Mouse (Mus musculus): ENCODE measurements around the gene Gm1113.

Gm1113 gene

DNA sequence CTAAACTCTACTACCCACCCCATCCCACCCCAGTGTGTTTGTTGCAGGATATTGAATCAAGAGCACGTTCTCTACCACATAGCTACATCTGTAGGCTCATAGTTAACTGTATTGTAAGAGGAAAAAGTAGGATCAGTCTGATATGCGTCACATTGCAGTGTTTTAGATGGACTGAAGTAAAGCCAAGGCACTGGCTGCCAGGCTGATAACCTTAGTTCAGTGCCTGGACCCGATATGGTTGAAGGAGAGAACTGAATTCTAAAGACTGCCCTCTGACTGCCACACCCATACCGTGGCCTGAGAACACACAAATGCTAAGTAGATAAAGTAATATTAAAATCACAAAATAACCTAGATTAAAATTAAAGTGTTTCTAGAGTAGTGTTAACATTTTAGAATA is 17.8 kb upstream of the Gm1113 start:
- in situ Hi-C loops (cut with MboI; ENCODE audit: low pct_unique_long_range_greater_than_20kb in 1 of 2, low sequenced_read_pairs in 2 of 2, unreplicated experiment in 1 of 2): no loop called here

DNA sequence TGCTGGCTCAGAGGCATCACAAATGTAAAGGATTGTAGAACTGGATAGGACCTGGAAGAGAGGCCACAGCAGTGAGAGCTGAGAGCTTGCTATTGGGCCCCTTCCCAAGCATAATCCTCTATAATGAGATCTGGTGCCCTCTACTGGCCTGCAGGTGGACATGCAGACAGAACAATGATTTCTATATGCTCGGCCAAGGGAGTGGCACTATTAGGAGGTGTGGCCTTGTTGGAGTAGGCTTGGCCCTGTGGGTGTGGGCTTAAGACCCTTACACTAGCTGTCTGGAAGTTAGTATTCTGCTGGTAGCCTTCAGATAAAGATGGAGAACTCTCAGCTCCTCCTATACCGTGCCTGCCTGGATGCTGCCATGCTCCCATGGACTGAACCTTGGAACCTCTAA is 17.0 kb upstream of the Gm1113 start:
- in situ Hi-C loops (cut with MboI; ENCODE audit: low pct_unique_long_range_greater_than_20kb in 1 of 2, low sequenced_read_pairs in 2 of 2, unreplicated experiment in 1 of 2): no loop called here

DNA sequence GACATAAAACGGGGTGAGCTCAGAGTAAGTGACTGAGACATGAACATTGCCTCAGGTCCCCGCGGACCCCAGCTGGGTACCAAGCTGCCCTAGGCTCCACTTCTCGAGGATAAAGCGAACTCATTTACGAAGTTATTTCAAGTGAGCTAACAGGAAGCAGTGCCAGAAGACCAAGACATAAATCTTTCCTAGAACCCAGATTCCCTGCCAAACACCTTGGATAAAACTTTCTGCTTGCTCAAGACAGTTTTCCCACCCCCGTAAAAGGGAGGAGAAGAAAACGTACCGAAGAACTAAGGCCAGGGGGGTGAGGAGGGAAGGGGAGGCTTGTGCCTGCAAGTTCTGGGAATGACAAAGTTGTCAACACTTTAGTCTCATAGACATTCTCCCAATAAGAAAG is 15.2 kb upstream of the Gm1113 start:
- in situ Hi-C loops (cut with MboI; ENCODE audit: low pct_unique_long_range_greater_than_20kb in 1 of 2, low sequenced_read_pairs in 2 of 2, unreplicated experiment in 1 of 2): loop anchor here in 1 of 2 experiments (5.0 kb wide), 1 partner anchor 251 kb away; no protein-coding TSS in a partner anchor

DNA sequence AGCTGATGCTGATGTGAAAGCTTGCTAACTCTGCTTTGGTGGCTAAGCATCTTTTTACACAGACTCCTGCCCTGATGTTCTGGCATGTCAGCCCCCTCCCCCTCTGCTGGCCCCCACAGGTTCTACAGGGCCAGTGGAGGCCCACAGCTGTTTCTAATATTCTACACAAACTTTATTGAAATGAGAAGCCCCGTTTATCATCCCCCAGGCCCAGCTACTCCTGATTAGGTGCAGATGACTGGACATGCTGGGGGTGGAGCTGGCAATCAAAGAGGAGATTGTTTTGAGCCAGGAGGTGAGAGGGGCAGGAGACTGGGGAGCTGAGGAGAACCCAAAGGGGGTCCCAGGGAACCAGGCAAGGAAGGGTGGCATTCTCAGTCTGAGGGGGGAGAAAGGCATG is 11.7 kb upstream of the Gm1113 start:
- in situ Hi-C loops (cut with MboI; ENCODE audit: low pct_unique_long_range_greater_than_20kb in 1 of 2, low sequenced_read_pairs in 2 of 2, unreplicated experiment in 1 of 2): loop anchor here in 1 of 2 experiments (5.0 kb wide), 1 partner anchor 247 kb away; no protein-coding TSS in a partner anchor

DNA sequence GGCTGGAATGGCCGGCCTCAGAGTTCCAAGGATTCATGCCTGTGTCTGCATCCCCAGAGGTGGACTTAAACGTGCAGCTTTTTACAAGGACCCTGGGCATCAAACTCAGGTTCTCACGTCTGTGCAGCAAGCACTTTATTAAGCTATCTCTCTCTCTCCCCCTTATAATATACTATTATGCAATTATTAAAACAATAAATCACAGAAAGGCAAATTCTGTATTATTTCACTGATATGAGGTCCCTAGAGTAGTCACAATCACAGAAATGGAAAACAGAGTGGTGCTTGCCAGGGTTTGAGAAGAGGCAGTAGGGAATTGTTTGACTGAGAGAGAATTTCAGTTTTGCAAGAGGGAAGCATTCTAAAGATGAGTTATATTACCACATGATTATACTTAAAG is 11.1 kb upstream of the Gm1113 start:
- in situ Hi-C loops (cut with MboI; ENCODE audit: low pct_unique_long_range_greater_than_20kb in 1 of 2, low sequenced_read_pairs in 2 of 2, unreplicated experiment in 1 of 2): no loop called here

DNA sequence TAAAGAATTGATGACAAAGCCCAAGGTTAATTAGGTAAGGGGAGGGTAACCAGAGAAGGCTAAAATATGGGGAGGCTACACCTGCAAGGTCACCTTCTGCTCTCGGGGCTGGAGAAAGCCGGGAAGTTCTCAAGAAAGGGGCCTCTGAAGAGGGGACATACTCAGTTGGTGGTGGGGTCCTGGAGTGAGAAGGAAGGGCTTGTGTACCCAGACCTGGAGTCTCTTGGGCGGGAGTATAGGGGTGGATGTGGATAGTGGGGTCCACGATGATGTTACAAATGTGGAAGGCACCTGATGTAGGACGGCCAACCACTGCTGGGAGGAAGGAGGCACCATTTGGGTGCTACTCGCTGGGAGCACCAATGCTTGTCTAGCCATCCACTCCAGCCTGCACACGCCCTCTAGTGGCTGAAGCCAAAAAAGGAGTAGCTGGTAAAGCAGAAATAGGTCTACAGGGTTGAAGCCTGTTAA is 5.9 kb upstream of the Gm1113 start:
- in situ Hi-C loops (cut with MboI; ENCODE audit: low pct_unique_long_range_greater_than_20kb in 1 of 2, low sequenced_read_pairs in 2 of 2, unreplicated experiment in 1 of 2): no loop called here

DNA sequence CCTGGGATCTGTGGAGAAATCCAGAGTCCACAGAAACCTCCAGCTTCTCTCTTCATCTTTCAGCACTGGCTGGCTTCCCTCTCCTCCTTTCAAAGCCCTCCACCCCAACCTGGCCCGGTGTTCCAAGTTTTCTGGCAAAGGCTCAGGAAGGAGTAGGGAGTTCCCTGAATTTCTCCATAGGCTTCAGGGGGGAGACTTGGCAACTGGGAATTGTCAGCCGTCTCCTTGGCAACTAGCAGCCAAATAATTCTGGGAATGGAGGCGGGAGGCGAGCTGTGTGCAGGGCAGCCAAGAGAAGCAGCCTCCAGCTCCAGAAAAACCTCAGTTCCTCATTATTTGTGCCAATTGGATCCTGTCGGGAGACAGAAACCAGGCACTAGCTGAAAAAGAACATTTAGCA is 5.5 kb upstream of the Gm1113 start:
- in situ Hi-C loops (cut with MboI; ENCODE audit: low pct_unique_long_range_greater_than_20kb in 1 of 2, low sequenced_read_pairs in 2 of 2, unreplicated experiment in 1 of 2): no loop called here

DNA sequence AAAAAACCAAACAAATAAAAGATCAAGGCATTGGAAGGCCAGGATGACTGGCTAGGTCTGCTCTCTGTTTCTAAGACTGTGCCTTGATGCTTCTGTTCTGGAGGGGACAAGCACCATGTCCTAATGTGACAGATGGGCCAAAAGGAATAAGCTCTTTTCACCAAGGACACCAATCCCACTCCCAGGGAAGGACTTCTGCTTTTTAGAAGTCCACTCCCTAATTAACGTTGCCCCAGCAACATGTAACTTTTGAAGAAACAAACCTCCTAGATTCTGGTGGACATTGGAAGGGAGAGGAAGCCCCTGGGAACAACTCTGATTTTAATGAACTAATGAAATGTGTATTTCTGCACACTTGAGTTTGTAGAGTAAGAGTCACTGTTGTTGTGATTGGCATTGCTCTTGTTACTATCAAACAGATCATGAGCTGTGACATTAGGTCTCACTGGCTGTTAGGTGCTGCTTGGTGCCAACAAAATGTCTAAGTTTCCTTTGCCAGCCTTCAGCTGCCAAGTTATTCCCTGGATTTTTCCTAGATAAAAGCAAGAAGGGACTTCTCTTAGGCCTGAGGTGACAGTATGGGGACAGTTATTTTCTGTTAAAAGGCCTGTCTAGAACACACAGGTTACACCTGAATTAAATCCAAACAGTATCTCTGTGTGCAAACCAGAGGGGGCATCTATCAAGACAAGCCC is 4.9 kb upstream of the Gm1113 start:
- in situ Hi-C loops (cut with MboI; ENCODE audit: low pct_unique_long_range_greater_than_20kb in 1 of 2, low sequenced_read_pairs in 2 of 2, unreplicated experiment in 1 of 2): no loop called here

DNA sequence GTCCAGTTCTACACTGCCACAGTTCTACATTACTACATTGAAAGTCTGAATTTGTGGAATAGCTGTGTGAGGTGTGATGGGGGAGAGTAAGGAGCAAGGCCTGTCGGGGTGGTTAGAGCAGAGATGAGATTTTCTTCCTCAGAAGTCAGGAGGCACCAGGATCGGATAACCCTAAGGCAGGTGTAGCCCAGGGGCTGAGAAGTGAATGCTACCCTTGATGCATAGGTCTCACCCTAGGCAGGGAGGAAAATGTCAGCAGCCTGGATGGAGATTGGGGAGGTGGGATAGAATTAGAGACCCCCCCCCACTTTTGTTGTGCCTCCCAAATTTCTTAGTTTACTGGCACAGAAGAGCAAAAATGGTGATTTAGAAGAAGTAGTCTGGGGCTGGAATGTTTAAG is 4.2 kb upstream of the Gm1113 start:
- in situ Hi-C loops (cut with MboI; ENCODE audit: low pct_unique_long_range_greater_than_20kb in 1 of 2, low sequenced_read_pairs in 2 of 2, unreplicated experiment in 1 of 2): no loop called here

DNA sequence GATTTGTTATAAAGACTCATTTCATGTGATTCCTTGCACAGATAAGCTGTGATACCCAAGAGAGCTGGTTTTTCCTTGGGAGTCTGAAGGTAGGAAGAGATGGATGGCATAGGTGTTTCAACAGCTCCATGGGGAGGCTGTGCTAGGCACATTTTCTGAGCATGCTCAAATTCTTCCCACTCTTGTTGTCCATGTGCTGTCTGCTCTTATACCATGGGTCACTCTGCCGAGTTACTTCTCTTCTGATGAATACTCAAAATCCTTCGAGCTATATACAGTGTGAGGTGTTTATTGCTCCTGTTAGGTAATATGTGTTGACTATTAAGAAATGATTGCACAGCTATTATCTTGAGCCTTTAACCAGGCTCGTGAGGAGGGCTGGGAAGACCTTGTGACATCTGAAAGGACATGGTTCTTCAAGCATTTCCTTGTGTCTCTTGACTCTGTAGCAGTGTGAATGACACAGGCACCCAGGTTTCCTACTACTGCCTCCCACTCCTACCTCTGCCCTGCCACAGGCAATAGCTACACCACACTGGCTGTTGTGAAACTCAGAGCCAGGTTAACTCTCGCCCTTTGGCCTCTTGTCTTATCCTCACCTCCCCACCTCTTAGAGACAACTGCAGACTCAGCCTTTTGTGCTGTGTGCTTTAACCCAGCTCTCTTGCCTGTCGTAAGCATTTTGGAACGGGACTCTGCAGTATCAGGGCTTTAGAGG is 2.7 kb upstream of the Gm1113 start:
- in situ Hi-C loops (cut with MboI; ENCODE audit: low pct_unique_long_range_greater_than_20kb in 1 of 2, low sequenced_read_pairs in 2 of 2, unreplicated experiment in 1 of 2): no loop called here

DNA sequence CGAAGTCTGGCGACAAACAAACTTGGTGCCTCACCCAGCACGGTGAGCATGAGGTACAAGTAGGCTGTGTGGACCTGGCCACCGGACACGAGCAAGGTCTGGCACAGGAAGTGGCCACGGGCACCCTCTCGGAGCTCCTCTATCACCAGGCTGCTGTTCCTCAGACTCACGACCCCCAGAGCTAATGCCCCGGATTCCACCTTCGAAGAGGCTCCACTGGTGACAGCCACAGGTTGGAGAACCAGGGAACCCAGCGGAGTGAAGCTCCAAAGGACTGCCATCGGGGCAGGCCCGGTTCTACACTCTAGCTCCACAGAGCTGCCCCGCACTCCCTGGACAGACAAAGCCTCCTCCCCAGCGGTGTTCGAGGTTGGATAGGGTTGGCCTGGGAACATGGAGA is 1.4 kb downstream of the Gm1113 start:
- in situ Hi-C loops (cut with MboI; ENCODE audit: low pct_unique_long_range_greater_than_20kb in 1 of 2, low sequenced_read_pairs in 2 of 2, unreplicated experiment in 1 of 2): no loop called here

DNA sequence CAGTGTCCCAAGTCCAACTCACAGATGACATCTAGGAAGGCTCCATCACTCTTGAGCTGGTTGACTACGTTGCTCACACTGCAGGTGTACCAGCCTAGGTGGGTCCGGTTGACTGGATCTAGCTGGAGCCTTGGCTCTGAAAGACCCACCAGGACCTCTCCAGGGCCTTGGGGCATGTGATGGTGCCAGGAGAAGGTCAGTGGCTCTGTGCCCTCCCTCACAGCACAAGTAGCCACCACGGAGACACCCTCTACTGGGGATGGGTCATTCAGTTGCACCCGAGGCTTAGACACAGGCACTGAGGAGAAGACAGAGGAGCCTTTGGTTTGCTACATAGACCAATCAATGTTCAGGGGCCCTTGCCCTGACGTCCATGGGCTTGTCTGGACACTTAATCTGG is 1.9 kb downstream of the Gm1113 start:
- in situ Hi-C loops (cut with MboI; ENCODE audit: low pct_unique_long_range_greater_than_20kb in 1 of 2, low sequenced_read_pairs in 2 of 2, unreplicated experiment in 1 of 2): no loop called here

DNA sequence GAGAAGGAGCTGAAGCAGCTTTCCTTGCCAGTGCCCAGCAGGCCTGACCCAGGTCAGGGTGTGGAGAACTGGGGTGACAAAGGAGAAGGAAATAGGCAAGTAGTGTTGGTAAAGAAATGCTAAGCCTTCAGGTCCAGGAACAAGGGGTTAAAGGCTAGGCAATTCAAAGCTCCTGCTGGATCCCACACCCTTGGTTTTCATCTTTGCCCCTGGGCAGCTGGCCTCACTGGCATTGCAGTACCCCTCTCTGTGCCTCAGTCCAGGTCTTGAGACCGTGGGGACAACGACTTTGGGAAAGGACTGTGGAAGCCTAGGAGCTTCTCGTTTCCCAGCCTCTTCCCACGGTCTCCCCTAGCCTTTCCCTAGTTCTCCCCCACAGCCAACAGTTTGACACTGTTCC is 4.2 kb downstream of the Gm1113 start:
- in situ Hi-C loops (cut with MboI; ENCODE audit: low pct_unique_long_range_greater_than_20kb in 1 of 2, low sequenced_read_pairs in 2 of 2, unreplicated experiment in 1 of 2): no loop called here

DNA sequence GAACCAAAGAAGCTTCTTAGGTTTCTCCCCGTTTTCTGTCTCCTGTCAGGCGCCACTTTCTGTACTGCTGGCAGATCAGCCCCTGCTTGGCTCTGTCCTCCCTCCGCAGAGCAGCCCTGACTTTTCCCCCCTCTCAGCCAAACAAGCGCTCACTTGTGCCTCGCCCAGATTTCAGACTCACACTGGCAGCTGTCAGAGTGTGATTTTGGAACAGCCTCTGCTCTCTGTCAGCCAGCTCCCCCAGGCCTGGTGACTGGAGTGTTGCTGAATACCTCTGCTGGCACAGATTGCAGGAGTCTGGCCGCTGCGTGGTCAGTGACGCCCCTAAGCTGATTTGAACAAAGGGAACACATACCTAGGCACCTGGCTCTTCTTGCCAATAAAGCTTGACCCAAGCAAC is 9.8 kb downstream of the Gm1113 start:
- in situ Hi-C loops (cut with MboI; ENCODE audit: low pct_unique_long_range_greater_than_20kb in 1 of 2, low sequenced_read_pairs in 2 of 2, unreplicated experiment in 1 of 2): no loop called here

DNA sequence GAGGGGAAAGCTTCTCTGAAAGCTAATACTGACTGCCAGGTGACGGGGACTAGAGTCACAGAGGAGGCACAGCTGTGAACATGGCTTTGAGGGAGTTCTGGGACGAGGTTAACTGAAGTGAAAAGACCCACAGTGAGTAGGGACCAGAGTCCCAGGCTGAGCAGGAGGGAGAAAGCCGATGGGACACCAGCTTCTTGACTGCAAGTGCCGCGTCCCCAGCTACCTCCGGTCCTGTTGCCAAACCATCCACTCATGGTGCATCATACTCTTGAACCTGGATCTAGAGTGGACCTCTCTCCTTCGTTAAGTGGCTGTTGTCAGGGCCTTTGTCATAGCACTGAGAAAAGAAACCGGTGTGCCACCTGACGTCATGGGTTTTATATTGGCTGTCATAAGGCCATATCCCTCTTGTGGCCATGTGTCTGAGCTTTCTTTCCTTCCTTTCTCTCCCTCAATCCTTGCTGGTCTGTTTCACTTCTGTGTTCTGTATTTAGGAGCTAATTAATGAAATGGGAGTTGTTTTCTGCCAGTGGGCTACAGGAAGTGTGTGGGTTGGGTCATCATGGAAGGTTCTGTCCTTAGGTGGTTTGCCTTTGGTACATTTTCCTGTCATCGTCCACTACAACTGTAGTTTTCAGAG is 15.6 kb downstream of the Gm1113 start:
- in situ Hi-C loops (cut with MboI; ENCODE audit: low pct_unique_long_range_greater_than_20kb in 1 of 2, low sequenced_read_pairs in 2 of 2, unreplicated experiment in 1 of 2): no loop called here

DNA sequence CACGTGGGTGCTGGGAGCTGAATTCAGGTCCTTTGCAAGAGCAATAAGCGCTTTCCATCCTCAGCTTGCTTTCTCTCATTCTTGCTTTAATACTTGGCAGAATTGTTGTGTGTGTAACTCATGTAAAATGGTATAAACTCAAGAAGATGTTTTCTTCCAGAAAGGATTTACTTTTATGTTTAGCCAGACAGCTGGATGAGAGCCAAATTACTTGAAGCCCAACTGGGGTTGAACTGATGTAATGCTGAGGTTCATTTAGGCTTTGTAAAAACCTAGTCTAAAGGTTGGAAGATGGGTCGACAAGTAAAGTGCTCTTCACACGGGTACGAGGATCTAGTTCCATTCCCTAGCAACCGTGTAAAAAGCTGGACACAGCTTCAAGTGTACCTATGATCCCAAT is 18.1 kb downstream of the Gm1113 start:
- in situ Hi-C loops (cut with MboI; ENCODE audit: low pct_unique_long_range_greater_than_20kb in 1 of 2, low sequenced_read_pairs in 2 of 2, unreplicated experiment in 1 of 2): no loop called here

DNA sequence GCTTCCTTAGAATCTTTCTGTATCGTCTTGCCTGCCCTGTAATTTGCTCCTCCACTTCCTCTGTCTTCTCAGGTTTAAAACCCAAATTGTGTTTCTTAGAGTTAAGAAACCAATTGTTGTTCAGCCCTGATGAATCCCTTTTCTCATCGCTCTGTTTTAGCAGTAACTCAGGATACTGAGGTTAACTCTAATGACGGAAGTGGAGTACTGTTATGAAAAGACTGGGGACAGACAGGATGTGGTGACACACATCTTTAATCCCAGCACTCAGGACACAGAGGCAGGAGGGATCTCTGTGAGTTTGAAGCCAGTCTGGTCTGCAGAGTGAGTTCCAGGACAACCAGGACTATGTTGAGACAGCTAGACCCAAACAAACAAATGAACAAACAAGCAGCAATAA is 22.6 kb downstream of the Gm1113 start:
- in situ Hi-C loops (cut with MboI; ENCODE audit: low pct_unique_long_range_greater_than_20kb in 1 of 2, low sequenced_read_pairs in 2 of 2, unreplicated experiment in 1 of 2): no loop called here

DNA sequence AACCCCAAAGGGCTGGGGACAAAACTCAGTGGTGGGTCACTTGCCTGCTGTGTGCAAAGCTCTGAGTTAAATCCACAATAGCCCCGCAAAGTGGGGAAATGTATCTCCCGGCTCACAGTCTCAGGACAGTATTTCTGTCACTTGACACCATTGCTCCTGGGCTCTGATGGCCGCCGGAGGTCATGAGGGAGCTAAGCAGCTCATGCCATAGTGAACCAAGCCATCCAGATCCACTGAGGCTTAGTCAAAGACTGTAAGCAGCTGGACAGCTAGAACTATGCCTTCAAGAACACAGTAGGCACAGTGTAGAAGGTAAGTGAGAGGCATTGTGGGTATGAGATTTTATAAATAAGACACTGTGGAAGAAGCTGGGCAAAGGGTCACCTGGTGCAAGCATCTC is 23.1 kb downstream of the Gm1113 start:
- in situ Hi-C loops (cut with MboI; ENCODE audit: low pct_unique_long_range_greater_than_20kb in 1 of 2, low sequenced_read_pairs in 2 of 2, unreplicated experiment in 1 of 2): no loop called here

DNA sequence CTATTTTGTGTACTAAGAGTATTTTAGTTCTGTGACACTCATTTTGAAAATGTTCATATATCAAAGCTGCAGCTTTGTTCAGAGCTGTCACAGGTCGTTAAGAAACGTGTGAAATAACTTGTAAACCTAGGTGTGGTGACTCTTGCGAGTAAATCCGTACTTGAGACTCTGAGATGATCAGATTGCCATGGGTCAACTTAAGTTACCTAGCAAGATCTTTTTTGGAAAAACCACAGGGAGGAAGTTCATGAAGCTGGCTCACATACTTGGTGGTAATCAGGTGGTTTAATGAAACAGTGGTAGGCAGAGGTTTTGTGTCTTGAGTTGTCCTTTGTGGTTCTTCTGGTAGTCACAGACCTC is 24.4 kb downstream of the Gm1113 start:
- in situ Hi-C loops (cut with MboI; ENCODE audit: low pct_unique_long_range_greater_than_20kb in 1 of 2, low sequenced_read_pairs in 2 of 2, unreplicated experiment in 1 of 2): no loop called here

All from mouse embryonic stem cell (cell line).